Mouse (Mus musculus) megakaryocyte, embryonic 14.5 days (primary cell): ENCODE results near the gene Emilin2.

Source experiments
- FLI1 ChIP-seq: IDR thresholded peaks from 2 replicates; pipeline ENCODE4 v1.6.1; 2012; ENCODE audit warnings: low read length, inconsistent platforms, mixed read lengths
- GATA1 ChIP-seq: IDR thresholded peaks from 3 replicates; pipeline ENCODE4 v1.6.1; 2012; ENCODE audit warnings: mixed read lengths, low read length, inconsistent platforms, borderline replicate concordance

DNA sequence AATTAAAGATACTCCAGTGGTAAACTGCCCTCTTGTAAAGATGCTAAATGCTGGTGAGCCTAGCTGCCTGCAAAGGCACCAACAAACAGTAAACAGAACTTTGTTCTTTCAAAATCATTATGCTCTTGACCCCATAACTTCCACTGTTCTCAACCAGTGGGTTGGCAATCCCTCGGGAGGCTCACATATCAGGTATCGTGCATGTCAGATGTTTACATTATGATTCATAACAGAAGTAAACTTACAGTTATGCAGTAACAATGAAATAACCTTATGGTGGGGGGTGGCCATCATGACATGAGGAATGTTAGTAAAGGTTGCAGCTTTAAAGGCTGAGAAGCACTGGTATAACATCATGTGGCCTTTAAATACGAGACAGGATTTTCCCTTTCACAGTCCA is 43.7 kb upstream of the Emilin2 start:
- TF ChIP-seq FLI1 (no peak), GATA1 (no peak)
